In genomic region chr11:113201470-113201997, GRCm38 (mm10) we compare ENCODE assay signal across 8 mouse cellular contexts.
A peak's percentile ranks its signal among the peaks of the same experiment; 100 is the strongest.
DNase-seq lines count a peak whose midpoint lies in the region; ATAC-seq lines count a peak whose summit lies in the region.

No protein-coding gene starts in this region.

- H3K27me3 ChIP-seq in intestine, embryonic 15.5 days (replicated peaks) = no peaks in the 10 kb centered on the region

- peak overlapping the region; percentile 94 for H3K4me2 ChIP-seq in intestine, embryonic 15.5 days (replicated peaks)

- no peaks in the 10 kb centered on the region for H3K9me3 ChIP-seq in intestine, embryonic 15.5 days

- peak; percentile 88 to 96 for DNase-seq in adrenal gland, adult (ENCODE audit: inconsistent age in 2 of 2, low spot score in 1 of 2)
- DNase-seq in embryo, embryonic 10.5 days (ENCODE audit: low spot score) = peak; percentile 95
- DNase-seq in gastrocnemius, postnatal 36 days = peak; percentile 64 to 72
- peak; percentile 92 to 93 for DNase-seq in left cerebral cortex, postnatal 14 days (ENCODE audit: low spot score in 2 of 2)
- DNase-seq in right cerebral cortex, postnatal 14 days = peak; percentile 78

- under 1% methylated on average over 42 of the region's 42 CpGs for WGBS in intestine, embryonic 15.5 days

- 0 out of 2 replicates have a peak, but pooled peaks cover 9% of the 10 kb centered on the region for H3K4me1 ChIP-seq in intestine, embryonic 15.5 days (replicated peaks)

- peak; percentile 92 for ATAC-seq in intestine, embryonic 15.5 days
- peak; percentile 87 for ATAC-seq in megakaryocyte progenitor cell, adult 5-6 weeks (replicated peaks; ENCODE audit: poor library complexity)
- no peak for ATAC-seq in erythroid progenitor cell, adult 5-6 weeks (replicated peaks; ENCODE audit: low FRiP score, poor library complexity, severe bottlenecking)

- H3K4me3 ChIP-seq in intestine, embryonic 15.5 days (replicated peaks) = peak overlapping the region; percentile 65

- H3K36me3 ChIP-seq in intestine, embryonic 15.5 days = no peaks in the 10 kb centered on the region

- peak overlapping the region; percentile 76 for H3K9ac ChIP-seq in intestine, embryonic 15.5 days

- intact Hi-C loops in gastrocnemius, postnatal 36 days (cut with DNase I) = loop anchor here (5.0 kb wide), 1 partner anchor 76 kb away; no protein-coding TSS in a partner anchor
- intact Hi-C loops in left cerebral cortex, postnatal 14 days (cut with DNase I) = no loop called here

- peak overlapping the region; percentile 79 for H3K27ac ChIP-seq in intestine, embryonic 15.5 days
